Mouse (Mus musculus) cerebellum, postnatal 10 days (tissue): ENCODE results near the gene Znrf2.

Experiments used
- DNase-seq, 2 experiments: peaks; one replicate each; pipeline ENCODE4 v3.0.0; 2021; ENCODE audit warnings: mixed read lengths in 2 of 2

The Znrf2 gene

GRCm38 (mm10) chr6:54816388-54817065 is at the start of gene Znrf2:
Gene Znrf2 (plus strand): TSS chr6:54816916.
- DNase-seq: peak; percentile 99 to 100

GRCm38 (mm10) chr6:54767746-54768145 is 49.0 kb upstream of the Znrf2 start:
- no peak for DNase-seq

- no peak for DNase-seq
Measured at GRCm38 (mm10) chr6:54770766-54771165, 46.0 kb upstream of the Znrf2 start.

GRCm38 (mm10) chr6:54771171-54771570 is 45.5 kb upstream of the Znrf2 start:
- DNase-seq: peak; percentile 61 to 69

- no peak for DNase-seq
Measured at GRCm38 (mm10) chr6:54772078-54772477, 44.6 kb upstream of the Znrf2 start.

- DNase-seq: no peak
Measured at GRCm38 (mm10) chr6:54775739-54776138, 41.0 kb upstream of the Znrf2 start.

GRCm38 (mm10) chr6:54777661-54778060 is 39.1 kb upstream of the Znrf2 start:
- DNase-seq: no peak

- no peak for DNase-seq
Measured at GRCm38 (mm10) chr6:54779968-54780367, 36.7 kb upstream of the Znrf2 start.

GRCm38 (mm10) chr6:54780569-54781304 is 36.0 kb upstream of the Znrf2 start:
- no peak for DNase-seq

- DNase-seq: peak; percentile 35 to 48
Measured at GRCm38 (mm10) chr6:54781881-54782280, 34.8 kb upstream of the Znrf2 start.

GRCm38 (mm10) chr6:54785098-54785730 is 31.5 kb upstream of the Znrf2 start:
- peak in 1 of 2 experiments; percentile 36 for DNase-seq

GRCm38 (mm10) chr6:54786766-54787165 is 29.9 kb upstream of the Znrf2 start:
- DNase-seq: no peak

GRCm38 (mm10) chr6:54788493-54788892 is 28.2 kb upstream of the Znrf2 start:
- DNase-seq: no peak

GRCm38 (mm10) chr6:54789139-54789538 is 27.6 kb upstream of the Znrf2 start:
- no peak for DNase-seq

- DNase-seq: no peak
Measured at GRCm38 (mm10) chr6:54790071-54790470, 26.6 kb upstream of the Znrf2 start.

- DNase-seq: no peak
Measured at GRCm38 (mm10) chr6:54793853-54794252, 22.9 kb upstream of the Znrf2 start.

- DNase-seq: no peak
Measured at GRCm38 (mm10) chr6:54794372-54794771, 22.3 kb upstream of the Znrf2 start.

- no peak for DNase-seq
Measured at GRCm38 (mm10) chr6:54794991-54795390, 21.7 kb upstream of the Znrf2 start.

GRCm38 (mm10) chr6:54795971-54796370 is 20.7 kb upstream of the Znrf2 start:
- no peak for DNase-seq

- DNase-seq: peak; percentile 82 to 84
Measured at GRCm38 (mm10) chr6:54802348-54802747, 14.4 kb upstream of the Znrf2 start.

GRCm38 (mm10) chr6:54804066-54804864 is 12.5 kb upstream of the Znrf2 start:
- no peak for DNase-seq

GRCm38 (mm10) chr6:54805779-54806178 is 10.9 kb upstream of the Znrf2 start:
- no peak for DNase-seq
